In the genomic region with DNA sequence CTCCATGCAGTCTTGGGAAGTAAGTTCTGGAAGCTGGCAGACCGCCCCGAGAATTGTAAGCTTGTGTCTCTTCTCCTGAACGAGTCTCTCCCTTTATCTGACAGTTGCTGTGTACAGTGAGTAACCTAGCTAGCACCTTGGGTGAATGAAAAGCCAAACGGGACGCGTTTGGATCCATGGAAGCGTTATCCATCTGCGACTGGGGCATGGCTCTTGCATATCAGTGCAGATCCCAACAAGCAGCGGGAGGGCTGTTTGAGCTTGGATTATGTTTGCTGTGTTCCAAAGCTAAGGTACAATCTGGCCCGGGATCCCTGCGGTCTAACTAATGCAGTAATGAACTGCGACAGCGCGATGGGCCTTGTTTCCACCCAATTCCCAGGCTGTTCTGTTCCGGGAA, we compare ENCODE assay signal across 14 mouse cellular contexts. TPM values are rescaled to one million over a fixed set of nuclear protein-coding genes. Genes with fewer than 3 reads are reported as not detected.
DNase-seq lines count a peak whose midpoint lies in the region; ATAC-seq and TF ChIP-seq lines count a peak whose summit lies in the region.
"Had no signal": no experiment of that assay in that cellular context is flagged by ENCODE, and none has a peak within 500 bp of the region (broad histone marks: within the 10 kb centered on the region; RNA-seq: fewer than 3 reads in every experiment).

No protein-coding gene starts in this region.

- H3K36me3 ChIP-seq in hindbrain, embryonic 14.5 days (replicated peaks; ENCODE audit: control insufficient read depth, insufficient read depth), result no peaks in the 10 kb centered on the region
- H3K36me3 ChIP-seq in hindbrain, embryonic 11.5 days (ENCODE audit: control insufficient read depth, insufficient read depth, low read length), result no peaks in the 10 kb centered on the region
- no peaks in the 10 kb centered on the region for H3K36me3 ChIP-seq in neural tube, embryonic 15.5 days
- no peaks in the 10 kb centered on the region for H3K36me3 ChIP-seq in intestine, embryonic 16.5 days (ENCODE audit: control insufficient read depth, insufficient read depth, low read length)

- no peak for DNase-seq in hindbrain, embryonic 14.5 days (ENCODE audit: low spot score)
- DNase-seq in hindbrain, embryonic 11.5 days (ENCODE audit: low spot score), result no peak
- DNase-seq in brain, embryonic 14.5 days (ENCODE audit: low read depth), result peak; percentile 64
- peak; percentile 93 to 96 for DNase-seq in cerebellum, postnatal 10 days
- DNase-seq in urinary bladder, postnatal 25 days (ENCODE audit: low spot score), result no peak
- no peak for DNase-seq in layer of hippocampus, adult 2 months (ENCODE audit: low spot score in 2 of 2)
- DNase-seq: heart, adult 2 months; heart, postnatal 36 days; kidney, adult 2 months; liver; right cerebral cortex, postnatal 4 days had no signal

- peaks cover 16% of the 10 kb centered on the region; the same call in 1 of the 2 replicates for H3K4me1 ChIP-seq in hindbrain, embryonic 14.5 days (replicated peaks; ENCODE audit: control insufficient read depth, insufficient read depth, low read length)
- H3K4me1 ChIP-seq in hindbrain, embryonic 11.5 days (replicated peaks; ENCODE audit: control insufficient read depth, insufficient read depth, low read length), result 0 out of 2 replicates have a peak, but pooled peaks cover 2% of the 10 kb centered on the region
- H3K4me1 ChIP-seq in neural tube, embryonic 15.5 days, result peaks cover 26% of the 10 kb centered on the region
- H3K4me1 ChIP-seq in intestine, embryonic 16.5 days (ENCODE audit: control insufficient read depth, insufficient read depth, low read length), result no peaks in the 10 kb centered on the region; the same call in 1 of the 2 replicates

- no peak for TF ChIP-seq CTCF in brain, embryonic 14.5 days (IDR thresholded peaks at IDR 0.05; ENCODE audit: borderline replicate concordance, extremely low read depth, insufficient read depth, insufficient read length)
- TF ChIP-seq CTCF in layer of hippocampus, adult 2 months (conservative IDR thresholded peaks at IDR 0.05), result no peak

- no peak for TF ChIP-seq POLR2A in brain, embryonic 14.5 days (IDR thresholded peaks at IDR 0.05; ENCODE audit: borderline replicate concordance, extremely low read depth, insufficient read depth, insufficient read length, poor library complexity, severe bottlenecking)

- WGBS in hindbrain, embryonic 14.5 days, result 65% methylated on average over 15 of the region's 15 CpGs
- WGBS in hindbrain, embryonic 11.5 days, result 86% methylated on average over 15 of the region's 15 CpGs
- WGBS in neural tube, embryonic 15.5 days, result 49% methylated on average over 15 of the region's 15 CpGs
- WGBS in intestine, embryonic 16.5 days, result 77% methylated on average over 15 of the region's 15 CpGs

- H3K9me3 ChIP-seq in hindbrain, embryonic 14.5 days (ENCODE audit: control insufficient read depth, low read length), result no peaks in the 10 kb centered on the region
- H3K9me3 ChIP-seq in hindbrain, embryonic 11.5 days (ENCODE audit: control insufficient read depth, low read length), result no peaks in the 10 kb centered on the region
- no peaks in the 10 kb centered on the region for H3K9me3 ChIP-seq in neural tube, embryonic 15.5 days (replicated peaks)
- H3K9me3 ChIP-seq in intestine, embryonic 16.5 days (ENCODE audit: control insufficient read depth, low read length), result no peaks in the 10 kb centered on the region

- ATAC-seq in hindbrain, embryonic 14.5 days (ENCODE audit: low FRiP score), result no peak
- ATAC-seq in hindbrain, embryonic 11.5 days (ENCODE audit: low FRiP score), result no peak
- peak; percentile 73 for ATAC-seq in neural tube, embryonic 15.5 days (ENCODE audit: low FRiP score)
- no peak for ATAC-seq in intestine, embryonic 16.5 days

- no peaks in the 10 kb centered on the region for H3K27me3 ChIP-seq in hindbrain, embryonic 14.5 days (ENCODE audit: control insufficient read depth, insufficient read depth, low read length)
- no peaks in the 10 kb centered on the region for H3K27me3 ChIP-seq in hindbrain, embryonic 11.5 days (ENCODE audit: control insufficient read depth, insufficient read depth, low read length)
- H3K27me3 ChIP-seq in neural tube, embryonic 15.5 days (replicated peaks), result no peaks in the 10 kb centered on the region
- H3K27me3 ChIP-seq in intestine, embryonic 16.5 days (replicated peaks; ENCODE audit: control insufficient read depth, insufficient read depth, low read length), result no peaks in the 10 kb centered on the region

- H3K9ac ChIP-seq in hindbrain, embryonic 14.5 days, result no peak overlapping the region
- H3K9ac ChIP-seq in hindbrain, embryonic 11.5 days (ENCODE audit: low read depth, low read length), result no peak overlapping the region
- H3K9ac ChIP-seq in neural tube, embryonic 15.5 days (replicated peaks), result no peak overlapping the region
- H3K9ac ChIP-seq in intestine, embryonic 16.5 days (ENCODE audit: low read depth, low read length), result no peak overlapping the region

- no peak overlapping the region for H3K4me3 ChIP-seq in hindbrain, embryonic 14.5 days (replicated peaks; ENCODE audit: low read length)
- no peak overlapping the region for H3K4me3 ChIP-seq in hindbrain, embryonic 11.5 days (ENCODE audit: low read depth, low read length)
- no peak overlapping the region for H3K4me3 ChIP-seq in neural tube, embryonic 15.5 days (replicated peaks)
- no peak overlapping the region for H3K4me3 ChIP-seq in intestine, embryonic 16.5 days (ENCODE audit: low read length)
- no peak overlapping the region for H3K4me3 ChIP-seq in layer of hippocampus, adult 2 months
- H3K4me3 ChIP-seq: erythroblast, embryonic 14.5 days; heart, adult 2 months had no signal

- peak overlapping the region; percentile 64; the same call in 1 of the 2 replicates for H3K27ac ChIP-seq in hindbrain, embryonic 14.5 days
- H3K27ac ChIP-seq in hindbrain, embryonic 11.5 days (ENCODE audit: low read depth, low read length), result no peak overlapping the region
- peak overlapping the region; percentile 33; the same call in 1 of the 2 replicates for H3K27ac ChIP-seq in neural tube, embryonic 15.5 days (replicated peaks)
- no peak overlapping the region for H3K27ac ChIP-seq in intestine, embryonic 16.5 days (ENCODE audit: low read length)
- no peak overlapping the region for H3K27ac ChIP-seq in layer of hippocampus, adult 2 months
- H3K27ac ChIP-seq: heart, adult 2 months had no signal

- peak overlapping the region; percentile 9; the same call in 1 of the 2 replicates for H3K4me2 ChIP-seq in hindbrain, embryonic 14.5 days (replicated peaks)
- H3K4me2 ChIP-seq in hindbrain, embryonic 11.5 days (replicated peaks; ENCODE audit: low read depth, low read length), result no peak overlapping the region
- peak overlapping the region; percentile 5 for H3K4me2 ChIP-seq in neural tube, embryonic 15.5 days
- H3K4me2 ChIP-seq in intestine, embryonic 16.5 days (ENCODE audit: low read depth, low read length), result no peak overlapping the region

RNA-seq across cellular contexts. Expression of a gene that starts 44.6 kb away (rescaled TPM):
- 5.9 and 10.5 TPM in 2 replicates for polyA plus RNA-seq in hindbrain, embryonic 14.5 days (2014; fragmentation: Nextera tagmentation; extraction: Ambion mirVana)
- 45.6 and 49.5 TPM in 2 replicates for polyA plus RNA-seq in hindbrain, embryonic 11.5 days (2014; fragmentation: Nextera tagmentation; extraction: Ambion mirVana)
- 5.9 and 6.7 TPM in 2 replicates for polyA plus RNA-seq in brain, embryonic 14.5 days (2012; rRNA removed)
- polyA plus RNA-seq in neural tube, embryonic 15.5 days (2015; fragmentation: Nextera tagmentation; extraction: Ambion mirVana), result 6.4 and 13.2 TPM in 2 replicates
- polyA plus RNA-seq in intestine, embryonic 16.5 days (2015; fragmentation: Nextera tagmentation; extraction: Ambion mirVana), result 10.7 and 13.7 TPM in 2 replicates
- 1 to 10 TPM; 1.2 to 2.4 TPM for total RNA-seq in layer of hippocampus, adult 2 months (2021)

Comparison
In these comparisons a context has a peak if more than half of its experiments do, and no peak if none do; other contexts are left out.
1. H3K27ac ChIP-seq: peak in hindbrain, embryonic 14.5 days (single experiment) and neural tube, embryonic 15.5 days (single experiment); none in hindbrain, embryonic 11.5 days (single experiment), intestine, embryonic 16.5 days (single experiment) and layer of hippocampus, adult 2 months (single experiment).
2. H3K4me2 ChIP-seq: peak in hindbrain, embryonic 14.5 days (single experiment) and neural tube, embryonic 15.5 days (single experiment); none in hindbrain, embryonic 11.5 days (single experiment) and intestine, embryonic 16.5 days (single experiment).
3. DNase-seq: peak in brain, embryonic 14.5 days (single experiment) and cerebellum, postnatal 10 days (2 of 2); none in hindbrain, embryonic 14.5 days (single experiment), hindbrain, embryonic 11.5 days (single experiment), urinary bladder, postnatal 25 days (single experiment) and layer of hippocampus, adult 2 months (0 of 2).